ENCODE assay signal across 8 mouse cellular contexts in the genomic region with DNA sequence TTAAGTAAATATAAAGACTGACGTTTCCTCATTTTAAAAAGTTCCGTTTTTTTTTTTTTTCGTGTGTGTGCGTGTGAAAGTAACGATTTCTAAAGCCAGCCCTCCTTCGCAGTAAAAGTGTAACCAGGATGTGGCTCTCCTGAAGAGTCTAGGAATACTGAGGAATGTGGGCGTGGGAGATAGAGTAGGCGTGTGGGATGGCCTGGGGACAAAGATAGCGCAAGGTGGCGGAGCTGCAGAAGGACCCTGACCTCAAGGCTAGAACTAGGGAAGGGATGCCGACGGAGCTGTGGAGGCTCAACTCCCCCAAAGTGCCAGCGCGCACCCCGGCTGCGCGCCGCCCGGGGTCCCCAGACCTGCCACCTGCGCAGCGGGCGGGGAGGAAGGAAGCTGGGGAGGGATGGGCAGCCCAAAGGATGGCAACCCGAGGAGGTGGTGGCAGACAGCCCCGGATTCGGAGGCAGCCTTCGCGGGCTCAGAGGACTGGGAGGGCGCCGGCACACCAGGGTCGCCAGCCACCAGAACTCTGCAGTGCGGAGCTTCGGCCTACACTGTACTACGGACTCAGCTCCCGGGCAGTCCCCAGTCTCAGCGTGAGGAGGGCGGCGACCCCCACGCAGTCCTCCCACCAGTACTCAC. TPM values are rescaled to one million over a fixed set of nuclear protein-coding genes. Genes with fewer than 3 reads are reported as not detected.
A peak's percentile ranks its signal among the peaks of the same experiment; 100 is the strongest.
DNase-seq lines count a peak whose midpoint lies in the region; ATAC-seq lines count a peak whose summit lies in the region.

No protein-coding gene starts in this region.

- H3K4me1 ChIP-seq in embryonic facial prominence, embryonic 11.5 days (ENCODE audit: control insufficient read depth, insufficient read depth, low read length) = no peaks in the 10 kb centered on the region
- peaks cover 4% of the 10 kb centered on the region for H3K4me1 ChIP-seq in hindbrain, embryonic 16.5 days (ENCODE audit: control insufficient read depth, insufficient read depth, low read depth, low read length)

- H3K9ac ChIP-seq in embryonic facial prominence, embryonic 11.5 days (replicated peaks; ENCODE audit: low read length) = peak overlapping the region; percentile 70
- peak overlapping the region; percentile 71 for H3K9ac ChIP-seq in hindbrain, embryonic 16.5 days (ENCODE audit: low read depth, low read length)

- H3K36me3 ChIP-seq in embryonic facial prominence, embryonic 11.5 days (replicated peaks; ENCODE audit: control insufficient read depth, insufficient read depth, low read depth, low read length) = peaks cover 1% of the 10 kb centered on the region
- H3K36me3 ChIP-seq in hindbrain, embryonic 16.5 days (ENCODE audit: control insufficient read depth, insufficient read depth, low read length) = no peaks in the 10 kb centered on the region

- ATAC-seq in embryonic facial prominence, embryonic 11.5 days (replicated peaks; ENCODE audit: insufficient number of reproducible peaks, low FRiP score, low TSS enrichment, low read depth) = peak; percentile 89
- ATAC-seq in hindbrain, embryonic 16.5 days = peak; percentile 89

- H3K4me3 ChIP-seq in embryonic facial prominence, embryonic 11.5 days (ENCODE audit: low read depth, low read length) = peak overlapping the region; percentile 67
- peak overlapping the region; percentile 78 for H3K4me3 ChIP-seq in hindbrain, embryonic 16.5 days (ENCODE audit: low read length)

- WGBS in embryonic facial prominence, embryonic 11.5 days = under 1% methylated on average over 37 of the region's 38 CpGs
- WGBS in hindbrain, embryonic 16.5 days = under 1% methylated on average over 29 of the region's 38 CpGs

- peak overlapping the region; percentile 64 for H3K4me2 ChIP-seq in embryonic facial prominence, embryonic 11.5 days (ENCODE audit: low read depth, low read length)
- H3K4me2 ChIP-seq in hindbrain, embryonic 16.5 days (ENCODE audit: low read length) = peak overlapping the region; percentile 100

- peak; percentile 6 for DNase-seq in cerebellum, adult 11 months
- no peak for DNase-seq in cerebellum, postnatal 36 days
- DNase-seq in CD4-positive, CD25-positive, alpha-beta regulatory T cell, adult 2 months (ENCODE audit: low read depth, low spot score) = peak; percentile 59
- DNase-seq in embryonic facial prominence, embryonic 11.5 days (ENCODE audit: low spot score) = peak; percentile 61
- peak; percentile 18 to 19 for DNase-seq in lung, adult 18-20 months
- DNase-seq in spleen, postnatal 10 days (ENCODE audit: low spot score in 2 of 2) = peak; percentile 62 to 74
- no peak for DNase-seq in right cerebral cortex, postnatal 36 days (ENCODE audit: low spot score in 2 of 2)

- H3K27ac ChIP-seq in embryonic facial prominence, embryonic 11.5 days (replicated peaks; ENCODE audit: low read depth, low read length) = peak overlapping the region; percentile 72
- H3K27ac ChIP-seq in hindbrain, embryonic 16.5 days (ENCODE audit: low read depth, low read length) = peak overlapping the region; percentile 61; the same call in 1 of the 2 replicates

- H3K27me3 ChIP-seq in embryonic facial prominence, embryonic 11.5 days (ENCODE audit: control insufficient read depth, insufficient read depth, low read length) = no peaks in the 10 kb centered on the region
- no peaks in the 10 kb centered on the region for H3K27me3 ChIP-seq in hindbrain, embryonic 16.5 days (replicated peaks; ENCODE audit: control insufficient read depth, insufficient read depth, low read length)

- no peaks in the 10 kb centered on the region for H3K9me3 ChIP-seq in embryonic facial prominence, embryonic 11.5 days (replicated peaks; ENCODE audit: control insufficient read depth, low read length)
- H3K9me3 ChIP-seq in hindbrain, embryonic 16.5 days (ENCODE audit: control insufficient read depth, low read length) = no peaks in the 10 kb centered on the region

RNA-seq across cellular contexts. Expression of gene Kif23, which starts 0.5 kb away (rescaled TPM):
- polyA plus RNA-seq in embryonic facial prominence, embryonic 11.5 days (2014; fragmentation: Nextera tagmentation; extraction: Ambion mirVana) = 121 and 127 TPM in 2 replicates
- polyA plus RNA-seq in hindbrain, embryonic 16.5 days (2015; fragmentation: Nextera tagmentation; extraction: Ambion mirVana) = 13.7 and 18.6 TPM in 2 replicates

RNA-seq across cellular contexts. Expression of gene Rplp1, which starts 31.8 kb away (rescaled TPM):
- 1,072 and 1,174 TPM in 2 replicates for polyA plus RNA-seq in embryonic facial prominence, embryonic 11.5 days (2014; fragmentation: Nextera tagmentation; extraction: Ambion mirVana)
- polyA plus RNA-seq in hindbrain, embryonic 16.5 days (2015; fragmentation: Nextera tagmentation; extraction: Ambion mirVana) = 902 and 928 TPM in 2 replicates

Comparison
In these comparisons a context has a peak if more than half of its experiments do, and no peak if none do; other contexts are left out.
1. DNase-seq: peak in cerebellum, adult 11 months (single experiment), CD4-positive, CD25-positive, alpha-beta regulatory T cell, adult 2 months (single experiment), embryonic facial prominence, embryonic 11.5 days (single experiment), lung, adult 18-20 months (2 of 2) and spleen, postnatal 10 days (2 of 2); none in cerebellum, postnatal 36 days (0 of 2) and right cerebral cortex, postnatal 36 days (0 of 2).